Mouse (Mus musculus): ENCODE measurements around the gene Mbd6.

The Mbd6 gene

GRCm38 (mm10) chr10:127264336-127264735 lies 24.5 kb downstream of the Mbd6 start:
- DNase-seq (ENCODE audit: low spot score in 2 of 2): no peak

GRCm38 (mm10) chr10:127263631-127264030 lies 25.2 kb downstream of the Mbd6 start:
- DNase-seq (ENCODE audit: low spot score in 2 of 2): no peak

GRCm38 (mm10) chr10:127262548-127263398 lies 26.0 kb downstream of the Mbd6 start, which contains the start of gene Kif5a:
Gene Kif5a, minus strand, starts transcription at chr10:127263348.
- peak in 1 of 2 experiments; percentile 18 for DNase-seq (ENCODE audit: low spot score in 2 of 2)

- DNase-seq (ENCODE audit: low spot score in 2 of 2): no peak
These were observed 26.9 kb downstream of the Mbd6 start for GRCm38 (mm10) chr10:127261706-127262547.

GRCm38 (mm10) chr10:127258489-127258888 lies 30.3 kb downstream of the Mbd6 start:
- DNase-seq (ENCODE audit: low spot score in 2 of 2): no peak

- no peak for DNase-seq (ENCODE audit: low spot score in 2 of 2)
These were observed 31.0 kb downstream of the Mbd6 start for GRCm38 (mm10) chr10:127257790-127258189.

GRCm38 (mm10) chr10:127255625-127256345 lies 33.0 kb downstream of the Mbd6 start:
- peak in 1 of 2 experiments; percentile 42 for DNase-seq (ENCODE audit: low spot score in 2 of 2)

- no peak for DNase-seq (ENCODE audit: low spot score in 2 of 2)
These were observed 38.0 kb downstream of the Mbd6 start for GRCm38 (mm10) chr10:127250810-127251209.

- no peak for DNase-seq (ENCODE audit: low spot score in 2 of 2)
These were observed 50.5 kb downstream of the Mbd6 start for GRCm38 (mm10) chr10:127238241-127238824.

GRCm38 (mm10) chr10:127236541-127236940 lies 52.3 kb downstream of the Mbd6 start:
- DNase-seq (ENCODE audit: low spot score in 2 of 2): no peak

GRCm38 (mm10) chr10:127233141-127233540 lies 55.7 kb downstream of the Mbd6 start:
- no peak for DNase-seq (ENCODE audit: low spot score in 2 of 2)

Data from urinary bladder, postnatal 36 days (tissue).